Mouse (Mus musculus) left cerebral cortex, adult 18-20 months (tissue): ENCODE measurements around the gene Stk10. TPM values are rescaled to one million over a fixed set of nuclear protein-coding genes. Genes with fewer than 3 reads are reported as not detected.

Experiments used
- DNase-seq, 2 experiments: peaks; one replicate each; pipeline ENCODE4 v3.0.0; 2021 to 2022; ENCODE audit warnings: low spot score in 2 of 2, mixed read lengths in 1 of 2
- total RNA-seq, 2 experiments: library from RNA; stranded (reverse); gene quantifications; 2 replicates each; pipeline ENCODE4 v1.2.3; 2021

Stk10 gene
- total RNA-seq, 2 experiments from 2014 or later = 8.4 to 9.5 TPM

- no peak for DNase-seq
Observed at GRCm38 (mm10) chr11:32666983-32667382, 133.9 kb downstream of the Stk10 start.

GRCm38 (mm10) chr11:32671480-32671879, 138.4 kb downstream of the Stk10 start:
- DNase-seq = no peak

Other genes with a start within 250 kb of the Stk10 start
- gene Hba-a1, start 249.8 kb upstream of the Stk10 start, total RNA-seq = 100 to 1,000 TPM; 348 to 459 TPM
- gene Hbq1b, start 246.3 kb upstream of the Stk10 start, total RNA-seq = 1 to 10 TPM in 1 of 2 experiments, not detected in 1; 1.3 TPM
- 100 to 1,000 TPM; 308 to 397 TPM for gene Hba-a2, start 236.8 kb upstream of the Stk10 start, total RNA-seq
- 1 to 10 TPM; 1.3 to 2.5 TPM for gene Hbq1a, start 233.2 kb upstream of the Stk10 start, total RNA-seq
- gene Sh3pxd2b, start 185.5 kb upstream of the Stk10 start, total RNA-seq = 10 to 100 TPM; 12.4 to 14.5 TPM
- gene Ubtd2, start 77.9 kb upstream of the Stk10 start, total RNA-seq = 10 to 100 TPM; 44.0 to 50.1 TPM
- 1 to 10 TPM in 1 of 2 experiments, not detected in 1; 1.4 TPM for gene Efcab9, start 1.2 kb upstream of the Stk10 start, total RNA-seq
- gene Fbxw11, start 109.4 kb downstream of the Stk10 start, total RNA-seq = 100 to 1,000 TPM; 116 to 119 TPM